Mouse (Mus musculus): ENCODE data around the gene Olfr553. TPM values are rescaled to one million over a fixed set of nuclear protein-coding genes. Genes with fewer than 3 reads are reported as not detected.

Gene Olfr553
- not detected for polyA plus RNA-seq (2015; fragmentation: Illumina TruSeq; extraction: RNeasy Lipid Tissue Mini Kit (QIAGEN cat#74804); ENCODE audit: low read depth, low replicate concordance)

DNA sequence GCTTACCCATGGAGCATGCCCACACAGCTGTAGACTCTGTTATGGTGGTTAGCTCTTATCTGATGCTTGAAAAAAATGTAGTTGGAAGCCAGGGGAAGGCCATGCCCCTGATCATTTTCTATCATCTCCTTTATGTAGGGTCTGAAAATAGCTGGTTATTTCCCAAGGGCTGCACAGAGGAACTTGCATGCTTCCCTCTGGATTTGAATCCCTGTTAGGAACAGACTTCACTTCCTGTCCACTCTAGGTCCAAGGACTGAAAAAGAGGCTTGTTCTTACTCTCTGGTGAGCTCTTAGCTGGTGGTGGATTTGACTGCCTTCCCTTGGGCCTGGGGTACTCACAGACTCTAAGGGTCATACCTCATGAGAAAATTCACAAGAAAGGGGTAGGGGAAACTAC lies at the start of gene Olfr553:
Olfr553 (minus strand) TSS at position 101 of the 400 bp plus-strand sequence.

DNA sequence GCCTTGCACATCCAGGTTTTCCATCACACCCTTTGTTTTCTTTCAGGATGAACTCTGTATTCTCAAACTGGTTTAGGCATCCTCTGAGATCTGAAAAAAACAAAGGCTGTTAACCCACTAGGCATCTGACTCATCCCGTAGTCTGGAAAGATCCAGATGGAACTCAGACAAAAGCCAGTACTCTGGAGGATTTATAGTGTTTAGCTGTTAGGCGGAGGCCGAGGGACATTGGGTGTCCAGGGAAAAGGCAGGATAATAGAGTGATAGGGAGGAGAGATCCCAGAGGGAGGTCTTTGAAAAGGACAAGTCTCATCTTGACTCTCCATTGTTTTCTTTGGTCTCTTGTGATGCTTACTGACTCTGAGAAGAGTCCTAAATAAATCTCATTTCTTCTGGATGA lies 46.6 kb upstream of the Olfr553 start, which contains the start of gene Olfr556:
Olfr556 (plus strand) TSS at position 301 of the 400 bp plus-strand sequence.

DNA sequence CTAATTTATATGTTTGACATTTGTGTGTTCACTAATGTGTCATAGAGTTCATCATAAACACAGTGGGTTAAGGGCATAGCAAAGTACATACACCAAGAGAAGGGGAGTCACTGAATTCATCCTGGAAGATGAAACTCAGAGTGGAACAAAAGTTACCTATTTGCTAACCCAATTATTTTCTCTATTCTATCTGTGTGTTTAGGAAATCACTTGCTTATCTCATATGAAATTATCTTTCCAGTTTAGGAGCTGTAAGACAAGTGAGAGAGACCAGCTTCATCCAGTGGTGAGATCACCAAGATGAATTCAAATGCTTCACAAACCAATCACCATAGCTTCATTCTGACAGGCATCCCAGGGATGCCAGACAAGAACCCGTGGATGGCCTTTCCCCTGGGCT lies 40.5 kb upstream of the Olfr553 start, which contains the start of gene Olfr555:
Olfr555 (plus strand) TSS at position 301 of the 400 bp plus-strand sequence.

DNA sequence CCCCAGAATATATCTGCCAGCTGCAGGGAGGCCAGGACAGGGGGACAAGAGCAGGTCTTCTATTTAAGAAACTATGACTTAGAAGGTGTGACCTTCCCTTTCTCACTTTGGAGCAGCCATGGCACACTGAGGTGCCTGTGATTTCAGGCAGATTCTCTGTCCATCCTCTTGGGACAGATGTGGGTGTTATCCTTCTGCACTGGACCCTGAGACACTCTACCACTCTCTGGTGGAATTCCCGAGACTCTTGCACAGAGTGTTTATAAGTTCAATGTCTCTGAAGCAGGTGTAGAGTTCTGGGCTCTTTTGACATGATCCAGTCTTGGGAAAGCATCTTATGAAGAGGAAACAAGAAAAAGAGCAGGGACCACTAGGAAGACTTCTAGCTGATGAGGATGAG lies 20.1 kb upstream of the Olfr553 start, which contains the start of gene Olfr554:
Olfr554 (plus strand) TSS at position 301 of the 400 bp plus-strand sequence.

DNA sequence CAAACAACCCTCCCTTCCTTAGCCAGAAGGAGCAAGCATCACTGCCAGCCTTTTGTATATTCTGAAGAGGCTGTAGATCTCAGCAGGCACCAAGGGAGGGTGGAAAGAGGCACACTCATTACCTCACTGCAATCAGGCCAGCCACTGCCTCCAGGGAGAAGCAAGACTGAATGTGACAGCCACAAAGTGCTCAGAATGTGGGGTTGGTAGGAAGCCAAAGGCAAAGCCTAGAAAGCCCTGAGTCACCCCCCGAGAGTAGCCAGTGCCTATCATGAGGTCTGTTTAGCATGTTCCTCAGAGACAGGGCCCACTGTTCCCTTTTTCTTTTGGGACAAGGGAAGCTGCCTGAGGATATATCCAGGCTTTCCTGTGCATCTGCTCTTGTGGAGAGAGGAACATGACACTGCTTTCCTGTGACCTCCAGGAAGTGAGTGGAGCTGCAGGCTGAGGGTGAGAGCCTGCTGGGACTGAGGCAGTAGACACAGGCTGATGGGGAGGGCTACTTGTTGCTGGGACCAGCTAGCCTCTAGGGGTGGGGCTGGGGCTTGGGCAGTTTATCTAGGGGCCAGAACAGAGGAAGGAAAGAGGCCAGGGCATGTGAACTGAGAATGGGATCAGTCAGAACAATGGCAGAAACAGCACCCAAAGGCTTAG lies 20.5 kb downstream of the Olfr553 start, which contains the start of gene Olfr552:
Olfr552 (plus strand) TSS at position 393 of the 654 bp plus-strand sequence.

DNA sequence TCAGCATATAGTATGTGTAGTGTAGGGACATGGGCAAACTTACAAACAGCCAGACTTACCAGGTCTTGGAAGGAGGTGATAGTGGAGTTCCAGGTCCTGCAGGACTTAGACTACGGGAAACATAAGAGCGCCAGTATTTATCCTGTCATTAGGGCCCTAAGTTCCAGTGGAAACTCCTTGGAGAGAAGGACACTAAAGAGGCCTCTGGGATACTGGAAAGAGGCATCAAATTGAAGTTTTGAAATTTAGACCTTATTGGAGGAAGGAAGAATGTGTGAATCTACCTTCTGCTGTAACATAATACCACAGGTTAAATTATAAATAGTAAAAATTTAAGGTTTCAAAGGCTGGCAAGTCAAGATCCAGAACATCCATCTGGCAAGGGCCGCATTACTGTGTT lies 26.2 kb downstream of the Olfr553 start, which contains the start of gene Olfr551:
Olfr551 (minus strand) TSS at position 101 of the 400 bp plus-strand sequence.

DNA sequence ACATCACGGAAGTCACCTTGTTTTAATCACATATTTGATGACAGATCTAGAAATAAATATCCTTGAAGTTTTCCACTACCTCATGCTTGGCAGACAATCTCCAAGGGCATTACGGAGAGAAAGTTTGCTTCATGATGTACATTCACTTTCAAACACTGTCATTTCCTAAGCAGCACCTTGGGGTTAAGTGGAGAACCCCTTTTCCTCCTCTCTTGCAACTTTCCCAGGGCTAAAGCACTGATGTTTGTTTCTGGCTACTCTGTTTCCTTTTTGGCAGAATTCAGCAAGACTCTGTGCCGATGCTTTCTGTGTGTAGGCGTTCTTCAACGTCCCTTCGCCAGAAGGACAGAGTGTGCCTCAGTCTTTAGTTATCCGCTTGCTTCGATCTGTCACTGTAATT lies 46.9 kb downstream of the Olfr553 start, which contains the start of gene Olfr550:
Olfr550 (plus strand) TSS at position 301 of the 400 bp plus-strand sequence.

DNA sequence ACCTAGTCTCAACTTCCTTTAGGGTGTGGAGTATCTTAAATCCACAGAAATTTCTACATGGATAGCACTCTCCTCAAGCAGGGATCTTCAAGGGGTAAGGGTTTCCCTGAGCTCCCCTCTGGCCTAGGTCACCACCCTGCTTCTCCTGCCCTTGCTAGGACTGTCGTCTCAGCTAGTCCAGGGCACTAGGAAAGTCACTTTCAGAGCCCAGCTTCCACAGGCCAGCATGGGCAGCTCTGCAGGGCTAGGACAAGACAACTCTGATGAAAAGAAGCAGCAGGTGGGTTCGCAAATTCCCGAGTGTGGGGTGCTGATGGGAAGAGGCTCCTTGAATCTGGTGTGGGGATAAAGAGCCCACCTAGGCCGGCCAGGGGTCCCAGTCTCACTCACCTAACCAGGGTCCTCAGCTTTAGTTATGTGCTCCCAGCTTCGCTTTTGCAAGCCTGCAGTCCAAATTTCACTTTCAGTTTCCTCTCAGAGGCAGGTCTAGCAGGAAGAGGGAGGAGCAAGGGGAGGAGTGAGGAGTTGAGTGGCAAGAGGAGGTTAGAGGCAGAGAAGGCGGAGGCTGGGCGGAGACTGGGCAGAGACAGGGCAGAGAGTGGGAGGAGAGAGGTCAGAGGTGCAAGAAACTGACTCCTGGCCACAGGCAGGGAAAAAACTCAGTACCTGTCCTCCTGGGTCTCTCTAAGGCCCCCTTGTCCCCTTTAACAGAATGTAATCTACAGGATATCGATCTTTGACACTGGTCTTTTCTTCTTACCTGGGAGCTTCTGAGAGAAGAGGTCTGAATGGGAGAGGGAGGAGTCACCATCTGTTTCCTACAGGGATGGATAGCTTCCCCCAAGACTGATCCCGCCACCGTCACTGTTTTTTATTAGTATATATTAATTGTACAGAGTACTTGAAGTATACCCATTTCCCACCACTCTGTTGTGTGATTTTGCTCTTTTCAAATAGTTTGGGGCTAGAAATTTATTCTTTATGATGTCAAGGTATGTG lies 52.7 kb downstream of the Olfr553 start, which contains the start of gene Trim21:
Trim21 (minus strand) TSS at position 488 of the 999 bp plus-strand sequence.

Other genes starting within 250 kb of the Olfr553 start
- 15.0 TPM for gene Rrm1, start 176.5 kb downstream of the Olfr553 start, polyA plus RNA-seq (2015; fragmentation: Illumina TruSeq; extraction: RNeasy Lipid Tissue Mini Kit (QIAGEN cat#74804); ENCODE audit: low read depth, low replicate concordance)
- gene Olfr543, start 136.5 kb downstream of the Olfr553 start, polyA plus RNA-seq (2015; fragmentation: Illumina TruSeq; extraction: RNeasy Lipid Tissue Mini Kit (QIAGEN cat#74804); ENCODE audit: low read depth, low replicate concordance) = not detected
- not detected for gene Olfr544, start 129.9 kb downstream of the Olfr553 start, polyA plus RNA-seq (2015; fragmentation: Illumina TruSeq; extraction: RNeasy Lipid Tissue Mini Kit (QIAGEN cat#74804); ENCODE audit: low read depth, low replicate concordance)
- not detected for gene Olfr545, start 118.6 kb downstream of the Olfr553 start, polyA plus RNA-seq (2015; fragmentation: Illumina TruSeq; extraction: RNeasy Lipid Tissue Mini Kit (QIAGEN cat#74804); ENCODE audit: low read depth, low replicate concordance)
- gene Olfr547, start 83.5 kb downstream of the Olfr553 start, polyA plus RNA-seq (2015; fragmentation: Illumina TruSeq; extraction: RNeasy Lipid Tissue Mini Kit (QIAGEN cat#74804); ENCODE audit: low read depth, low replicate concordance) = not detected
- not detected for gene Olfr548-ps1, start 77.3 kb downstream of the Olfr553 start, polyA plus RNA-seq (2015; fragmentation: Illumina TruSeq; extraction: RNeasy Lipid Tissue Mini Kit (QIAGEN cat#74804); ENCODE audit: low read depth, low replicate concordance)
- gene Olfr549, start 68.3 kb downstream of the Olfr553 start, polyA plus RNA-seq (2015; fragmentation: Illumina TruSeq; extraction: RNeasy Lipid Tissue Mini Kit (QIAGEN cat#74804); ENCODE audit: low read depth, low replicate concordance) = not detected
- 2.0 TPM for gene Trim21, start 52.7 kb downstream of the Olfr553 start, polyA plus RNA-seq (2015; fragmentation: Illumina TruSeq; extraction: RNeasy Lipid Tissue Mini Kit (QIAGEN cat#74804); ENCODE audit: low read depth, low replicate concordance)
- gene Olfr550, start 46.8 kb downstream of the Olfr553 start, polyA plus RNA-seq (2015; fragmentation: Illumina TruSeq; extraction: RNeasy Lipid Tissue Mini Kit (QIAGEN cat#74804); ENCODE audit: low read depth, low replicate concordance) = not detected
- gene Olfr551, start 26.3 kb downstream of the Olfr553 start, polyA plus RNA-seq (2015; fragmentation: Illumina TruSeq; extraction: RNeasy Lipid Tissue Mini Kit (QIAGEN cat#74804); ENCODE audit: low read depth, low replicate concordance) = not detected
- not detected for gene Olfr552, start 20.4 kb downstream of the Olfr553 start, polyA plus RNA-seq (2015; fragmentation: Illumina TruSeq; extraction: RNeasy Lipid Tissue Mini Kit (QIAGEN cat#74804); ENCODE audit: low read depth, low replicate concordance)
- gene Olfr554, start 20.2 kb upstream of the Olfr553 start, polyA plus RNA-seq (2015; fragmentation: Illumina TruSeq; extraction: RNeasy Lipid Tissue Mini Kit (QIAGEN cat#74804); ENCODE audit: low read depth, low replicate concordance) = not detected
- gene Olfr555, start 40.6 kb upstream of the Olfr553 start, polyA plus RNA-seq (2015; fragmentation: Illumina TruSeq; extraction: RNeasy Lipid Tissue Mini Kit (QIAGEN cat#74804); ENCODE audit: low read depth, low replicate concordance) = not detected
- gene Olfr556, start 46.7 kb upstream of the Olfr553 start, polyA plus RNA-seq (2015; fragmentation: Illumina TruSeq; extraction: RNeasy Lipid Tissue Mini Kit (QIAGEN cat#74804); ENCODE audit: low read depth, low replicate concordance) = not detected
- gene Trim68, start 69.1 kb upstream of the Olfr553 start, polyA plus RNA-seq (2015; fragmentation: Illumina TruSeq; extraction: RNeasy Lipid Tissue Mini Kit (QIAGEN cat#74804); ENCODE audit: low read depth, low replicate concordance) = 6.1 TPM
- gene Olfr557, start 77.7 kb upstream of the Olfr553 start, polyA plus RNA-seq (2015; fragmentation: Illumina TruSeq; extraction: RNeasy Lipid Tissue Mini Kit (QIAGEN cat#74804); ENCODE audit: low read depth, low replicate concordance) = not detected
- gene Olfr558, start 84.0 kb upstream of the Olfr553 start, polyA plus RNA-seq (2015; fragmentation: Illumina TruSeq; extraction: RNeasy Lipid Tissue Mini Kit (QIAGEN cat#74804); ENCODE audit: low read depth, low replicate concordance) = 1.0 TPM
- not detected for gene Olfr33, start 100.9 kb upstream of the Olfr553 start, polyA plus RNA-seq (2015; fragmentation: Illumina TruSeq; extraction: RNeasy Lipid Tissue Mini Kit (QIAGEN cat#74804); ENCODE audit: low read depth, low replicate concordance)
- not detected for gene Olfr559, start 109.3 kb upstream of the Olfr553 start, polyA plus RNA-seq (2015; fragmentation: Illumina TruSeq; extraction: RNeasy Lipid Tissue Mini Kit (QIAGEN cat#74804); ENCODE audit: low read depth, low replicate concordance)
- gene Olfr560, start 141.1 kb upstream of the Olfr553 start, polyA plus RNA-seq (2015; fragmentation: Illumina TruSeq; extraction: RNeasy Lipid Tissue Mini Kit (QIAGEN cat#74804); ENCODE audit: low read depth, low replicate concordance) = 0.33 TPM
- 1.1 TPM for gene Olfr78, start 141.3 kb upstream of the Olfr553 start, polyA plus RNA-seq (2015; fragmentation: Illumina TruSeq; extraction: RNeasy Lipid Tissue Mini Kit (QIAGEN cat#74804); ENCODE audit: low read depth, low replicate concordance)
- not detected for gene Olfr561, start 153.0 kb upstream of the Olfr553 start, polyA plus RNA-seq (2015; fragmentation: Illumina TruSeq; extraction: RNeasy Lipid Tissue Mini Kit (QIAGEN cat#74804); ENCODE audit: low read depth, low replicate concordance)
- gene Olfr564, start 185.3 kb upstream of the Olfr553 start, polyA plus RNA-seq (2015; fragmentation: Illumina TruSeq; extraction: RNeasy Lipid Tissue Mini Kit (QIAGEN cat#74804); ENCODE audit: low read depth, low replicate concordance) = not detected
- gene Olfr566, start 240.5 kb upstream of the Olfr553 start, polyA plus RNA-seq (2015; fragmentation: Illumina TruSeq; extraction: RNeasy Lipid Tissue Mini Kit (QIAGEN cat#74804); ENCODE audit: low read depth, low replicate concordance) = not detected

All from brain, adult 10 weeks (tissue).